Mouse (Mus musculus) intestine, embryonic 14.5 days (tissue): Measurements from ENCODE around the gene Pi4k2b. TPM values are rescaled to one million over a fixed set of nuclear protein-coding genes. Genes with fewer than 3 reads are reported as not detected.

ENCODE experiments used
- ATAC-seq: fragments of 200-750 bp; cut with Nextera tagmentation; replicated peaks from 2 replicates; pipeline ENCODE4 v1.8.0; 2017; ENCODE audit warnings: low read depth, moderate number of reproducible peaks, moderate TSS enrichment, moderate library complexity; ENCODE audit not compliant: low FRiP score, low TSS enrichment
- DNase-seq: peaks from one replicate; pipeline ENCODE4 v3.0.0-alpha.2; 2018; ENCODE audit warnings: low spot score
- H3K27ac ChIP-seq: fragments of 300-500 bp; sonication (generic); 2 replicates; pipeline ENCODE4 v1.5.1; 2014; ENCODE audit warnings: low read depth, mild to moderate bottlenecking, control low read depth
- H3K27me3 ChIP-seq: fragments of 300-500 bp; sonication (generic); replicated peaks from 2 replicates; pipeline ENCODE4 v1.6.1; 2014; ENCODE audit warnings: low read length, control low read depth; ENCODE audit not compliant: control insufficient read depth, insufficient read depth
- H3K36me3 ChIP-seq: fragments of 300-500 bp; sonication (generic); 2 replicates; pipeline ENCODE4 v1.6.1; 2014; ENCODE audit warnings: low read length, control low read depth; ENCODE audit not compliant: control insufficient read depth, insufficient read depth
- H3K4me1 ChIP-seq: fragments of 300-500 bp; sonication (generic); replicated peaks from 2 replicates; pipeline ENCODE4 v1.6.1; 2014; ENCODE audit warnings: low read length, control low read depth, mixed read lengths; ENCODE audit not compliant: control insufficient read depth, insufficient read depth
- H3K4me2 ChIP-seq: fragments of 300-500 bp; sonication (generic); 2 replicates; pipeline ENCODE4 v1.6.1; 2014; ENCODE audit warnings: low read length
- H3K4me3 ChIP-seq: fragments of 300-500 bp; sonication (generic); 2 replicates; pipeline ENCODE4 v1.5.1; 2014; ENCODE audit warnings: low read depth, low read length, control low read depth, mixed read lengths
- H3K9ac ChIP-seq: fragments of 300-500 bp; sonication (generic); 2 replicates; pipeline ENCODE4 v1.6.1; 2014; ENCODE audit warnings: mild to moderate bottlenecking, low read length
- H3K9me3 ChIP-seq: fragments of 300-500 bp; sonication (generic); 2 replicates; pipeline ENCODE4 v1.6.1; 2016; ENCODE audit warnings: low read length, control low read depth; ENCODE audit not compliant: control insufficient read depth
- WGBS: fragments of 180-500 bp; shearing (Covaris S2); extraction: QIAGEN DNeasy Blood & Tissue Kit; methylation state at CpG from one replicate; pipeline ENCODE4 v1.1.7; 2014; 5-methylcytosine and 5-hydroxymethylcytosine counted together
- polyA plus RNA-seq: library from polyadenylated mRNA; unstranded; fragments of >200 nt; fragmentation: Nextera tagmentation; extraction: Ambion mirVana; gene quantifications from 2 replicates; pipeline ENCODE4 v1.2.1, GENCODE M21; 2014

Gene Pi4k2b
- polyA plus RNA-seq, 1 experiment from 2014 or later, result 21.5 TPM

- Histone ChIP-seq H3K27me3 (no peaks in the 10 kb centered on the region), H3K4me1 (no peaks in the 10 kb centered on the region; the same call in 1 of the 2 replicates), H3K9me3 (no peaks in the 10 kb centered on the region), H3K4me2 (no peak overlapping the region), H3K27ac (no peak overlapping the region), H3K4me3 (no peak overlapping the region), H3K9ac (no peak overlapping the region), H3K36me3 (peaks cover 27% of the 10 kb centered on the region; the same call in 1 of the 2 replicates)
- ATAC-seq (no peak), DNase-seq (no peak)
- WGBS, result 80% methylated on average over 7 of the region's 7 CpGs
Observed at GRCm38 (mm10) chr5:52786556-52787322, 45.4 kb downstream of the Pi4k2b start.

GRCm38 (mm10) chr5:52793230-52793629, 51.9 kb downstream of the Pi4k2b start:
- no peaks in the 10 kb centered on the region for H3K4me1 ChIP-seq
- no peak for DNase-seq
- no peak for ATAC-seq
- H3K4me2 ChIP-seq, result no peak overlapping the region
- no peaks in the 10 kb centered on the region for H3K27me3 ChIP-seq
- 88% methylated on average over 9 of the region's 9 CpGs for WGBS
- H3K9ac ChIP-seq, result no peak overlapping the region
- H3K36me3 ChIP-seq, result peaks cover 36% of the 10 kb centered on the region
- H3K27ac ChIP-seq, result no peak overlapping the region
- no peaks in the 10 kb centered on the region for H3K9me3 ChIP-seq
- no peak overlapping the region for H3K4me3 ChIP-seq

- ATAC-seq, result no peak
- no peak overlapping the region for H3K27ac ChIP-seq
- 87% methylated on average over 9 of the region's 9 CpGs for WGBS
- DNase-seq, result no peak
- no peak overlapping the region for H3K4me2 ChIP-seq
- H3K9ac ChIP-seq, result no peak overlapping the region
- no peaks in the 10 kb centered on the region for H3K4me1 ChIP-seq
- no peaks in the 10 kb centered on the region for H3K27me3 ChIP-seq
- H3K4me3 ChIP-seq, result no peak overlapping the region
- H3K36me3 ChIP-seq, result peaks cover 35% of the 10 kb centered on the region
- H3K9me3 ChIP-seq, result no peaks in the 10 kb centered on the region
Observed at GRCm38 (mm10) chr5:52794109-52794508, 52.7 kb downstream of the Pi4k2b start.

- Histone ChIP-seq H3K27me3 (no peaks in the 10 kb centered on the region), H3K9me3 (no peaks in the 10 kb centered on the region), H3K27ac (no peak overlapping the region), H3K9ac (no peak overlapping the region), H3K36me3 (peaks cover 34% of the 10 kb centered on the region), H3K4me2 (no peak overlapping the region), H3K4me3 (no peak overlapping the region), H3K4me1 (no peaks in the 10 kb centered on the region)
- DNase-seq, result no peak
- WGBS, result 89% methylated on average over 12 of the region's 12 CpGs
- ATAC-seq, result no peak
Observed at GRCm38 (mm10) chr5:52799274-52799985, 58.1 kb downstream of the Pi4k2b start.

- no peaks in the 10 kb centered on the region for H3K4me1 ChIP-seq
- ATAC-seq (no peak), DNase-seq (no peak)
- H3K9ac ChIP-seq, result no peak overlapping the region
- no peak overlapping the region for H3K4me2 ChIP-seq
- H3K4me3 ChIP-seq, result no peak overlapping the region
- H3K27me3 ChIP-seq, result no peaks in the 10 kb centered on the region
- H3K36me3 ChIP-seq, result peaks cover 36% of the 10 kb centered on the region
- no peak overlapping the region for H3K27ac ChIP-seq
- 74% methylated on average over 4 of the region's 4 CpGs for WGBS
- no peaks in the 10 kb centered on the region for H3K9me3 ChIP-seq
Observed at GRCm38 (mm10) chr5:52805801-52806200, 64.4 kb downstream of the Pi4k2b start.

- no peak overlapping the region for H3K4me3 ChIP-seq
- WGBS, result 77% methylated on average over 8 of the region's 8 CpGs
- DNase-seq (no peak), ATAC-seq (no peak)
- peaks cover 36% of the 10 kb centered on the region for H3K36me3 ChIP-seq
- H3K4me2 ChIP-seq, result no peak overlapping the region
- H3K4me1 ChIP-seq, result no peaks in the 10 kb centered on the region
- H3K27ac ChIP-seq, result no peak overlapping the region
- H3K9me3 ChIP-seq, result no peaks in the 10 kb centered on the region
- no peak overlapping the region for H3K9ac ChIP-seq
- H3K27me3 ChIP-seq, result no peaks in the 10 kb centered on the region
Observed at GRCm38 (mm10) chr5:52806349-52806748, 65.0 kb downstream of the Pi4k2b start.

GRCm38 (mm10) chr5:52807030-52807429, 65.7 kb downstream of the Pi4k2b start:
- Histone ChIP-seq H3K4me2 (no peak overlapping the region), H3K9ac (no peak overlapping the region)

GRCm38 (mm10) chr5:52810446-52810845, 69.1 kb downstream of the Pi4k2b start:
- no peak overlapping the region for H3K9ac ChIP-seq
- no peaks in the 10 kb centered on the region for H3K27me3 ChIP-seq
- peaks cover 42% of the 10 kb centered on the region for H3K36me3 ChIP-seq
- no peak overlapping the region for H3K4me2 ChIP-seq
- H3K4me1 ChIP-seq, result no peaks in the 10 kb centered on the region
- no peaks in the 10 kb centered on the region for H3K9me3 ChIP-seq
- 91% methylated on average over 6 of the region's 6 CpGs for WGBS
- ATAC-seq (no peak), DNase-seq (no peak)
- H3K4me3 ChIP-seq, result no peak overlapping the region
- no peak overlapping the region for H3K27ac ChIP-seq

More at GRCm38 (mm10) chr5:52807030-52807429, 65.7 kb downstream of the Pi4k2b start:
- Histone ChIP-seq H3K27me3 (no peaks in the 10 kb centered on the region), H3K27ac (no peak overlapping the region), H3K9me3 (no peaks in the 10 kb centered on the region), H3K4me1 (no peaks in the 10 kb centered on the region), H3K36me3 (peaks cover 36% of the 10 kb centered on the region), H3K4me3 (no peak overlapping the region)
- 86% methylated on average over 7 of the region's 7 CpGs for WGBS
- no peak for ATAC-seq
- DNase-seq, result no peak
